Mouse (Mus musculus) midbrain, embryonic 15.5 days (tissue): Measurements from ENCODE around the gene Bsn. TPM values are rescaled to one million over a fixed set of nuclear protein-coding genes. Genes with fewer than 3 reads are reported as not detected.

Experiments used
- ATAC-seq: fragments of 200-750 bp; cut with Nextera tagmentation; replicated peaks from 2 replicates; pipeline ENCODE4 v1.8.0; 2017; ENCODE audit warnings: moderate TSS enrichment
- H3K27ac ChIP-seq: fragments of 300-500 bp; sonication (generic); 2 replicates; pipeline ENCODE4 v1.5.1; 2015; ENCODE audit warnings: mild to moderate bottlenecking, inconsistent platforms
- H3K27me3 ChIP-seq: fragments of 300-500 bp; sonication (generic); replicated peaks from 2 replicates; pipeline ENCODE4 v1.6.1; 2015; ENCODE audit warnings: inconsistent platforms
- H3K36me3 ChIP-seq: fragments of 300-500 bp; sonication (generic); replicated peaks from 2 replicates; pipeline ENCODE4 v1.6.1; 2015; ENCODE audit warnings: inconsistent platforms
- H3K4me1 ChIP-seq: fragments of 300-500 bp; sonication (generic); 2 replicates; pipeline ENCODE4 v1.6.1; 2015; ENCODE audit warnings: inconsistent platforms
- H3K4me2 ChIP-seq: fragments of 300-500 bp; sonication (generic); 2 replicates; pipeline ENCODE4 v1.6.1; 2015; ENCODE audit warnings: inconsistent platforms, mild to moderate bottlenecking, moderate library complexity
- H3K4me3 ChIP-seq: fragments of 300-500 bp; sonication (generic); 2 replicates; pipeline ENCODE4 v1.5.1; 2015; ENCODE audit warnings: mild to moderate bottlenecking, inconsistent platforms
- H3K9ac ChIP-seq: fragments of 300-500 bp; sonication (generic); 2 replicates; pipeline ENCODE4 v1.6.1; 2015; ENCODE audit warnings: mild to moderate bottlenecking, inconsistent platforms
- H3K9me3 ChIP-seq: fragments of 300-500 bp; sonication (generic); 2 replicates; pipeline ENCODE4 v1.6.1; 2016; ENCODE audit warnings: inconsistent platforms
- WGBS: fragments of 180-500 bp; shearing (Covaris S2); methylation state at CpG from one replicate; pipeline ENCODE4 v1.1.7; 2015; ENCODE audit warnings: mixed read lengths; 5-methylcytosine and 5-hydroxymethylcytosine counted together
- microRNA-seq: library from miRNA; unstranded; fragments of <30 nt; microRNA quantifications from one replicate; pipeline ENCODE4, GENCODE M21; 2016
- polyA plus RNA-seq: library from polyadenylated mRNA; unstranded; fragments of >200 nt; fragmentation: Nextera tagmentation; extraction: Ambion mirVana; gene quantifications from 2 replicates; pipeline ENCODE4 v1.2.1, GENCODE M21; 2015

Gene Bsn
- polyA plus RNA-seq, 1 experiment from 2014 or later = 11.1 TPM

DNA sequence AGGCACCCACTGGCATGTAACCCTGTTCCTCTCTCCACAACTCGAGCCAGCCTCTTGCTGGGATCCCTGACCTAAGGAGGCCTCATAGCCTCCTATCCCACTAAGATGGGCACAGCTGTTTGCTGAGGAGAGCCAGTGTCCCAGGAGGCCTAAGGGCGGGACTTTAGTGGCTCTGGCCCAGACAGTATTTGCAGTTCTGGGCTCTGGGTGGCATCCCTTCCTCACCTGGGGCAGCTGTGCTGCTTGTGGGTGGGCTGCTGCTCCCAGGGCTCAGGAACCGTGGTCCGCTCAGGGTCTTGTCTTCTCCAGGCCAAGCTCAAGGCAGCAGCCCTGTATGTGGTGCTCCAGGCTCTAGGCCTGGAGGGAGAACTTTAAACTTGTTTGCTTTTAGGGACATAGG is 143.6 kb downstream of the Bsn start:
- WGBS = 91% methylated on average over 4 of the region's 4 CpGs
- no peaks in the 10 kb centered on the region for H3K9me3 ChIP-seq
- H3K4me1 ChIP-seq = peaks cover 22% of the 10 kb centered on the region
- no peak overlapping the region for H3K9ac ChIP-seq
- no peak overlapping the region for H3K4me2 ChIP-seq
- no peak overlapping the region for H3K27ac ChIP-seq
- no peaks in the 10 kb centered on the region for H3K27me3 ChIP-seq
- H3K4me3 ChIP-seq = no peak overlapping the region
- H3K36me3 ChIP-seq = peaks cover 34% of the 10 kb centered on the region
- no peak for ATAC-seq

Small RNA genes lying within 50 kb of the gene (microRNA-seq; reads per million reads assigned to microRNA genes)
- gene Gm47303 (not detected), gene Mir7088 (not detected)

Other genes with a start within 250 kb of the Bsn start
- gene Traip, start 240.2 kb downstream of the Bsn start, polyA plus RNA-seq = 10.1 and 10.2 TPM in 2 replicates
- 5.9 and 6.7 TPM in 2 replicates for gene Uba7, start 214.9 kb downstream of the Bsn start, polyA plus RNA-seq
- gene Gm20661, start 207.3 kb downstream of the Bsn start, polyA plus RNA-seq = 0.88 and 1.6 TPM in 2 replicates
- 15.1 and 17.1 TPM in 2 replicates for gene Inka1, start 204.5 kb downstream of the Bsn start, polyA plus RNA-seq
- gene Cdhr4, start 197.9 kb downstream of the Bsn start, polyA plus RNA-seq = 1.8 and 2.5 TPM in 2 replicates
- 0.50 and 0.60 TPM in 2 replicates for gene Gm20662, start 194.0 kb downstream of the Bsn start, polyA plus RNA-seq
- gene Ip6k1, start 187.9 kb downstream of the Bsn start, polyA plus RNA-seq = 119 and 124 TPM in 2 replicates
- 19.6 and 22.0 TPM in 2 replicates for gene Gmppb, start 141.1 kb downstream of the Bsn start, polyA plus RNA-seq
- 3.5 and 3.6 TPM in 2 replicates for gene Amigo3, start 137.2 kb downstream of the Bsn start, polyA plus RNA-seq
- gene Mst1, start 109.9 kb downstream of the Bsn start, polyA plus RNA-seq = not detected in 2 replicates
- gene Rnf123, start 107.0 kb downstream of the Bsn start, polyA plus RNA-seq = 54.7 and 55.0 TPM in 2 replicates
- gene Apeh, start 95.8 kb downstream of the Bsn start, polyA plus RNA-seq = 54.7 and 61.3 TPM in 2 replicates
- gene Dag1, start 73.6 kb upstream of the Bsn start, polyA plus RNA-seq = 69.3 and 75.5 TPM in 2 replicates
- 129 and 149 TPM in 2 replicates for gene Nicn1, start 100.0 kb upstream of the Bsn start, polyA plus RNA-seq
- gene Amt, start 106.5 kb upstream of the Bsn start, polyA plus RNA-seq = 28.9 and 32.1 TPM in 2 replicates
- gene Rhoa, start 115.7 kb upstream of the Bsn start, polyA plus RNA-seq = 251 and 257 TPM in 2 replicates
- 51.4 and 54.9 TPM in 2 replicates for gene Tcta, start 115.8 kb upstream of the Bsn start, polyA plus RNA-seq
- 413 and 429 TPM in 2 replicates for gene Gpx1, start 148.5 kb upstream of the Bsn start, polyA plus RNA-seq
- 149 and 151 TPM in 2 replicates for gene Usp4, start 157.5 kb upstream of the Bsn start, polyA plus RNA-seq
- gene 1700102P08Rik, start 202.4 kb upstream of the Bsn start, polyA plus RNA-seq = 2.4 and 2.7 TPM in 2 replicates
- gene Ccdc36, start 238.1 kb upstream of the Bsn start, polyA plus RNA-seq = 1.7 and 1.8 TPM in 2 replicates
- gene BC048562, start 246.1 kb upstream of the Bsn start, polyA plus RNA-seq = not detected in 2 replicates